32 mouse cellular contexts compared by ENCODE assay signal in genomic region chrX:142605088-142605487, GRCm38 (mm10).
"Had no signal": no experiment of that assay in that cellular context is flagged by ENCODE, and none has a peak within 500 bp of the region (broad histone marks: within the 10 kb centered on the region; RNA-seq: fewer than 3 reads in every experiment).

No protein-coding gene starts in this region.

- ATAC-seq: liver, embryonic 12.5 days; liver, postnatal 0 days; lung, postnatal 0 days; midbrain, embryonic 13.5 days; midbrain, embryonic 15.5 days; midbrain, embryonic 16.5 days had no signal

- DNase-seq: left cerebral cortex, postnatal 4 days; liver; liver, embryonic 13.5 days; liver, postnatal 0 days; lung, adult 18-20 months; lung, adult 2 months; lung, embryonic 14.5 days; lung, postnatal 10 days; lung, postnatal 14 days; lung, postnatal 36 days; lung, postnatal 4 days; midbrain, embryonic 14.5 days had no signal

- H3K4me1 ChIP-seq: limb, embryonic 10.5 days; limb, embryonic 12.5 days; limb, embryonic 13.5 days; limb, embryonic 15.5 days; liver, embryonic 12.5 days; liver, embryonic 13.5 days; liver, embryonic 15.5 days; lung, embryonic 15.5 days; midbrain, embryonic 10.5 days; midbrain, embryonic 12.5 days; midbrain, embryonic 13.5 days; midbrain, embryonic 15.5 days; neural tube, embryonic 12.5 days had no signal

- H3K9ac ChIP-seq: limb, embryonic 12.5 days; limb, embryonic 13.5 days; limb, embryonic 15.5 days; liver, embryonic 12.5 days; liver, embryonic 13.5 days; liver, embryonic 14.5 days; liver, embryonic 15.5 days; liver, postnatal 0 days; lung, embryonic 14.5 days; lung, embryonic 15.5 days; midbrain, embryonic 12.5 days; midbrain, embryonic 13.5 days; midbrain, embryonic 15.5 days; neural tube, embryonic 12.5 days had no signal

- H3K36me3 ChIP-seq: limb, embryonic 10.5 days; limb, embryonic 12.5 days; limb, embryonic 13.5 days; limb, embryonic 15.5 days; liver, embryonic 12.5 days; liver, embryonic 13.5 days; liver, embryonic 15.5 days; lung, embryonic 15.5 days; midbrain, embryonic 10.5 days; midbrain, embryonic 12.5 days; midbrain, embryonic 13.5 days; midbrain, embryonic 15.5 days; neural tube, embryonic 12.5 days had no signal

- H3K4me3 ChIP-seq: limb, embryonic 10.5 days; limb, embryonic 12.5 days; limb, embryonic 13.5 days; limb, embryonic 15.5 days; liver, embryonic 12.5 days; liver, embryonic 13.5 days; liver, embryonic 15.5 days; lung, embryonic 15.5 days; megakaryocyte, embryonic 14.5 days; midbrain, embryonic 10.5 days; midbrain, embryonic 12.5 days; midbrain, embryonic 13.5 days; midbrain, embryonic 15.5 days; myocyte; neural tube, embryonic 12.5 days had no signal

- H3K27ac ChIP-seq: limb, embryonic 10.5 days; limb, embryonic 12.5 days; limb, embryonic 13.5 days; limb, embryonic 15.5 days; liver, embryonic 12.5 days; liver, embryonic 13.5 days; liver, embryonic 14.5 days; liver, embryonic 15.5 days; lung, embryonic 15.5 days; macrophage; midbrain, embryonic 10.5 days; midbrain, embryonic 12.5 days; midbrain, embryonic 13.5 days; midbrain, embryonic 15.5 days; neural tube, embryonic 12.5 days had no signal

- H3K4me2 ChIP-seq: limb, embryonic 12.5 days; limb, embryonic 13.5 days; limb, embryonic 15.5 days; liver, embryonic 11.5 days; liver, embryonic 12.5 days; liver, embryonic 13.5 days; liver, embryonic 15.5 days; lung, embryonic 14.5 days; lung, embryonic 15.5 days; midbrain, embryonic 11.5 days; midbrain, embryonic 12.5 days; midbrain, embryonic 13.5 days; midbrain, embryonic 15.5 days; neural tube, embryonic 12.5 days had no signal

- H3K9me3 ChIP-seq: limb, embryonic 10.5 days; limb, embryonic 12.5 days; limb, embryonic 13.5 days; limb, embryonic 15.5 days; liver, embryonic 12.5 days; liver, embryonic 13.5 days; liver, embryonic 15.5 days; lung, embryonic 15.5 days; megakaryocyte, embryonic 14.5 days; midbrain, embryonic 10.5 days; midbrain, embryonic 12.5 days; midbrain, embryonic 13.5 days; midbrain, embryonic 15.5 days; neural tube, embryonic 12.5 days had no signal

- H3K27me3 ChIP-seq: liver, embryonic 12.5 days; liver, embryonic 15.5 days; lung, embryonic 15.5 days; neural tube, embryonic 12.5 days had no signal
